Mouse (Mus musculus) MEL (cell line): ENCODE results near the gene Poll.

Experiments used
- CTCF ChIP-seq, 3 experiments: IDR thresholded peaks in 2 of 3; conservative IDR thresholded peaks in 1 of 3; 2 replicates each; pipeline ENCODE4 v1.5.1; 2011 to 2012; ENCODE audit warnings: low read length in 3 of 3, low read depth in 2 of 3, mild to moderate bottlenecking in 2 of 3, improper control_type of control experiment in 1 of 3, inconsistent platforms in 1 of 3, mixed read lengths in 1 of 3, moderate library complexity in 1 of 3; ENCODE audit not compliant: control insufficient read depth in 1 of 3, insufficient read depth in 1 of 3, poor library complexity in 1 of 3, severe bottlenecking in 1 of 3
- MAFK ChIP-seq: IDR thresholded peaks from 2 replicates; pipeline ENCODE4 v1.6.1; 2011; ENCODE audit warnings: low read depth, mild to moderate bottlenecking, low read length, improper control_type of control experiment, borderline replicate concordance
- MYB ChIP-seq: IDR thresholded peaks from 2 replicates; pipeline ENCODE4 v1.6.1; 2011; ENCODE audit warnings: mild to moderate bottlenecking, low read depth, low read length, improper control_type of control experiment
- MYC ChIP-seq: IDR thresholded peaks from 2 replicates; pipeline ENCODE4 v1.6.1; 2011; ENCODE audit warnings: low read depth, mild to moderate bottlenecking, low read length, improper control_type of control experiment, moderate library complexity
- NELFE ChIP-seq: IDR thresholded peaks from 2 replicates; pipeline ENCODE4 v1.6.1; 2011; ENCODE audit warnings: low read depth, low read length, improper control_type of control experiment
- POLR2A ChIP-seq, 2 experiments: IDR thresholded peaks; 2 replicates each; pipeline ENCODE4 v1.6.1; 2011 to 2012; ENCODE audit warnings: low read length in 2 of 2, mild to moderate bottlenecking in 2 of 2, control low read depth in 1 of 2, improper control_type of control experiment in 1 of 2, low read depth in 1 of 2, moderate library complexity in 1 of 2; ENCODE audit not compliant: control insufficient read depth in 1 of 2, insufficient read depth in 1 of 2, poor library complexity in 1 of 2
- SMC3 ChIP-seq: IDR thresholded peaks from 2 replicates; pipeline ENCODE4 v1.6.1; 2011; ENCODE audit warnings: low read depth, low read length, improper control_type of control experiment
- TCF12 ChIP-seq: IDR thresholded peaks from 2 replicates; pipeline ENCODE4 v1.6.1; 2014; ENCODE audit warnings: low read depth, mild to moderate bottlenecking, inconsistent platforms, low read length, improper control_type of control experiment, moderate library complexity

GRCm38 (mm10) chr19:45549128-45549915 is 11.0 kb downstream of the Poll start:
- TF ChIP-seq MYB = no peak
- TF ChIP-seq CTCF (IDR thresholded peaks at IDR 0.05 in 2 of 3, conservative IDR thresholded peaks at IDR 0.05 in 1 of 3; ENCODE audit: control insufficient read depth in 1 of 3, insufficient read depth in 1 of 3, low read depth in 2 of 3, low read length in 3 of 3, poor library complexity in 1 of 3, severe bottlenecking in 1 of 3) = no peak
- no peak for TF ChIP-seq MYC
- TF ChIP-seq MAFK = no peak
- TF ChIP-seq TCF12 = no peak
- no peak for TF ChIP-seq NELFE
- no peak for TF ChIP-seq POLR2A (IDR thresholded peaks at IDR 0.05; ENCODE audit: control insufficient read depth in 1 of 2, insufficient read depth in 1 of 2, low read depth in 1 of 2, low read length in 2 of 2, poor library complexity in 1 of 2)
- TF ChIP-seq SMC3 = no peak
